Mouse (Mus musculus): ENCODE results near the gene Apba2.

GRCm38 (mm10) chr7:64792031-64792430, 290.5 kb downstream of the Apba2 start:
- TF ChIP-seq FLI1 (IDR thresholded peaks at IDR 0.05; ENCODE audit: low read length), result no peak
- no peak for TF ChIP-seq GATA1 (IDR thresholded peaks at IDR 0.05; ENCODE audit: borderline replicate concordance, low read length)
